Mouse (Mus musculus) liver, adult (tissue): ENCODE measurements at regions not wholly inside any gene's neighbourhood (a gene's known extent, or its start where the extent isn't known, plus 50 kb on each side); places are given as distances from the start of the nearest gene placed in this dataset.

Experiments
- GATA4 ChIP-seq: IDR thresholded peaks from 2 replicates; pipeline ENCODE4 v1.6.1; 2014; ENCODE audit warnings: mild to moderate bottlenecking, low read length; ENCODE audit not compliant: insufficient replicate concordance

DNA sequence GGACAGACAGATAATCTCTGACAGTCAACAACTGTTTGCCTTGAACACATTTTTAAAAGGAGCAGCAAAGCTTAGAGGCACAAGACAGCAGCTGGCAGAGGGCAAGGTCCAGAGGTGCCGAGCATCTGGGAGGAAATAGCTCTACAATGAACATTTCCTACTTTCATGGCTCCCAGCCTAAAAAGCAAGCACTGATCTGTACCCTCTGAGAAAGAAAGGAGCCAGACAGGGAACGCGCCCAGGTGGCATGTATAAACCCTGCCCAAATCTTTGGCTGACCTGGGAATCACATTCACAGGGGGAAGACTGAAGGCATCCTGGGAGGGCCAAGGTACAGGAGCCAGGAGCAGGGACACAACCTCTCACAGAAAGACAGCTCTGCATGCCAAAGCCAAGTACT, 371.2 kb upstream of the Tbx3 start:
- no peak for TF ChIP-seq GATA4

DNA sequence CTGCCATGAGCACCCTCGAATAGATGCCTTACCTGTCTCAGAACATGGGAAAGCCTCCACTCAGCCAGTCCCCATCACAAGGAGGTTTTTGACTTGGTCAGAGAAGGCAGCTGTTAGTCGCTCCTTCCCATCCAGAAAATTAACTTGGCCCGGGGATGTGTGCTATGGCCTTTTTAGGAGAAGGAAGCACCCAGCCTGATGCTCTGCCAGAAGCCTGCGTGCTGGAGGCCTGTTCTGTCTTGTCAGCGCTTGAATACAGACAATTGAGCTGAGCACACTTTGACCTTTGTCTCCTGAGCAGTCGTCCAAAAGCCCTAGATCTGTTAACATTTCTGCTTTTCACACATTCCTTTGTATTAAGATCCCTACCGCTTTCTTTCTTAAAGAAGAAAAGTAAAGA, 370.4 kb upstream of the Tbx3 start:
- no peak for TF ChIP-seq GATA4

GRCm38 (mm10) chr5:119301539-119301938, 368.9 kb upstream of the Tbx3 start:
- TF ChIP-seq GATA4: no peak

GRCm38 (mm10) chr5:119304721-119305120, 365.7 kb upstream of the Tbx3 start:
- no peak for TF ChIP-seq GATA4

DNA sequence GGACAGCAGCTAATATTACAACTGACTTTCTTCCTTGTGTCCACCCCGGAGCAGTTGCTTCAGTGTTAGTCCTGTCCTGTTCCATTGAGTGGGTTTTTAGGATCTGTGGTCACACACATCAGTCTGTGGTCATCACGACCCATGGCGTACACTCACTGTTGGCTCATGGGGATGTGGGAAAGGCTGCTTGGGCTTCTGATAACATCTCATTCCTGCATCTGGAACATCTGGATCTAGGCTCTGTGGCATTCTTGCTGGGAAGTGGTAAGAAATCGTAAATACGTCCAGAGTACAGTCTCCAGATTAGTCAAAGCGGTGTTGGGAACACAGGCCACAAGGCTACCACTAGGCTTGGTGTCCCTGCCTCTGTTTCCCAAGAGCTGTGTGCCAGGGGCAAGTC, 362.7 kb upstream of the Tbx3 start:
- no peak for TF ChIP-seq GATA4

GRCm38 (mm10) chr5:119310178-119310930, 360.1 kb upstream of the Tbx3 start:
- TF ChIP-seq GATA4: no peak

DNA sequence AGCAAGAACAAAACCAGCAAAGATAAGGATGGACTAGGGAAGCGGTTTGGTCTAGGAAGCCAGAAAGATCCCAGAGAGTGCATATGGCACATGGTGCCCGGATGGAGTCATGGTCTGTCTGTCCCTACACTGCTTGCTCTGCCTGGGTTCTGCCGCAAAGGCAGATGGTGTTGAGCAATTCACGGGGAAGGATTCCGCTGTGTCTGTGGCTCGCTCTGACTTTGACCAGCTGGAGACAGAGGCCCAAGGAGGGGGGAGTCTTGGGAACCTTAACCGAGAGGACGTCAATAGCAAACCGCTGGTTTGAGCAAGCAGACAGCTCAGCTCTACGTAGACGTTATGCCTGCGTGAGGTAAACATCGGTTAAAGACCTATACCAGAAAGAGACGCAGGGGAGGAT, 357.7 kb upstream of the Tbx3 start:
- TF ChIP-seq GATA4: no peak

DNA sequence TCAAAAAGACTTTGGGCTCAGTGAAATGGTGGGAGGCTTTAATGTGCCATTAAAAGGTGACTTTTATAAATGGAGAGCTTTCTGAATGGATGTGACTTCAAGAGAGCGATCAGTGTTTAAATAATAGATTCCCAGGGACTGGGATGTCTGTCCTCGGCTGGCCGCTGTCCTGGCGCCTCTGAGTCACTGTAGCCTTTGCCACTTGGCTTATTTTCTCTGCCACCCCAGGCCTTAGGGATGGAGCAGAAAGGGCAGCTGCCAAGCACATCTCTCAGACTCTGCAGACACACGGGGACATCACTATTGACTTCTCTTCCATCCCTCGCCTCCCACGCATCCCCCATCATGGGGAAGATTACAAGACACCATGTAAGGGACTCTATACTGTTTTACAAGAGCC, 355.3 kb upstream of the Tbx3 start:
- no peak for TF ChIP-seq GATA4

DNA sequence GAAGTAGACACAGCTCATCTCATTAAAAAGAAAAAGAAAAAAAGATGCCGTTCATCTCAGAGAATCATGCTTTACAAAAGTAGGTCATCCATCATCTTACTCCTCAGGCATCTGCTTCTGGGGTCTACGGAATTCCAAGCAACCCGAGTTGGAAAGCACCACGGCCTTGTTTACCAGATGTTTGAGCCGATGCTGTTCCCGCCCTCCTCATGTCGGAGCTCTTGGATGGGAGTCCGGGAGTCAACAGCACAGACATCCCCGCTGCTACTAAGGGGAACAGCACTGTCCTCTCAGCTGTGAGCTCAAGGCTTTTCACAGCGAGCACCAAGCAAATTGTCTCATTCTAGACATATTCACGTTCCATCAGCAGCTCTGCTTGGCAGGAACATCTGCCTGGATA, 352.9 kb upstream of the Tbx3 start:
- TF ChIP-seq GATA4: no peak

- TF ChIP-seq GATA4: no peak
Observed at GRCm38 (mm10) chr5:119321368-119322144, 348.9 kb upstream of the Tbx3 start.

DNA sequence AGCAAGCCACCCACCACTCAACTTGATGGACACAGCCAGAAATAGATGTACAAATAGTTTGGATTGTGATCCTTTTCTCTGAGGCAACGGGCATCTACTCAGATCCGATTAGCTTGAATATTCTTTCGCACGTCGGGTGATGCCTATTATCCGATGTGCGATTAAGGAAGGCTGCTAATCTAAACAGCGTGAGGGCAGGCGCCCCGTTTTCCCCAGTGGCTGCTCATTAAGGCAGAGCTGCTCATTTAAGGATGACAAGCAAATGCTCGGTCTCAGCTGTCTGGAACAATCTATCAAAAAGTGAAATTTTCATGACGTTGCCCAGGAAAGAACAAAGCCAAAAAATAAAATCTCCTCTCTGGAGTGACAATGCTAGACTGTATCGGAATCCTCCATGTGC, 348.1 kb upstream of the Tbx3 start:
- no peak for TF ChIP-seq GATA4

DNA sequence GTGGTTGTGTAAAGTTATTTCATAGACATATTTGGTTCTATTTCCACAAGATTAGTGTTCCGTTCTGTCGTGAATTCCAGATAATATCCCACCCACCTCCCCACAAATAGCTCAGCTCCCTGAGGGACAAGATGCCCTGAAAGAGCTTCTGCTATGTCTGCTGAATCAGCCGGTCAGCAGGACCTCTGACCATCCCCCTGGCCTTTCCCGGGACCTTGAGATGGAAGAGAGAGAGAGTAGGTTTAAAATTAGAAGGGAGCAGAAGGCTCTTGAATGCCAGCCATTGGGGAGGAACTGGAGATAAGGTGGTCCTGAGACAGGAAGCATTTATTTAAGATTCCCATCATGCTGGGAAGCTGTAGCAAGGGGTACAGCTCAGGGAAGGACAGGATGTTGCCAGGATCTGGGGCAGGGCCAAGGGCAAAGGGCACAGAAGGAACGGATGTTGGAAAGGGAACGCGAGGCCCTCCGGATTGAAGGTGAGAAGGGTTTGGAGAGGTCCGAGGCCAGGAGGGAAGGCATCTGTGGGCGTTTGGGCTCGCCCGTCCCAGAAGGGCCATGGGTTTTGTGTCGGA, 344.7 kb upstream of the Tbx3 start:
- TF ChIP-seq GATA4: no peak; the same call in 1 of the 2 replicates

- no peak for TF ChIP-seq GATA4
Observed at GRCm38 (mm10) chr5:119326895-119327294, 343.6 kb upstream of the Tbx3 start.

DNA sequence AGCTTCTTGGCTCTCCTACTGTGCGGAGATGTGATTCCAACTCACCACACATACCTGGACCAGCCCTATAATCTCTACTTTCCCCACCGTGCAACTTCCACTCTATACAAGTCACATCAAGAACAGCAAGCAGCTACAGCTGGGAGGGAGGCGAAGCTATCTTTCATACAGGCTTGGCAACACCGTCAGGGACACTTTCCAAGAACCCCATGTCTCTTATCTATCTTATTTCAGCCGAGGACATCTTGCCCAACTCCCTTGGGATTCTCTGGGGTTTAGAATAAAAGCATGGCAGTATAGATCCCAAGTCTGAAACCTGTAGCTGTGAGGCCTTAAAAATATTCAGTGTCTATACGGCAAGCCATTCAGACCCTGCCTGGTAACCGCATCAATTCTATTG, 341.5 kb upstream of the Tbx3 start:
- TF ChIP-seq GATA4: no peak

- no peak; the same call in 1 of the 2 replicates for TF ChIP-seq GATA4
Observed at GRCm38 (mm10) chr5:119329371-119329770, 341.1 kb upstream of the Tbx3 start.

DNA sequence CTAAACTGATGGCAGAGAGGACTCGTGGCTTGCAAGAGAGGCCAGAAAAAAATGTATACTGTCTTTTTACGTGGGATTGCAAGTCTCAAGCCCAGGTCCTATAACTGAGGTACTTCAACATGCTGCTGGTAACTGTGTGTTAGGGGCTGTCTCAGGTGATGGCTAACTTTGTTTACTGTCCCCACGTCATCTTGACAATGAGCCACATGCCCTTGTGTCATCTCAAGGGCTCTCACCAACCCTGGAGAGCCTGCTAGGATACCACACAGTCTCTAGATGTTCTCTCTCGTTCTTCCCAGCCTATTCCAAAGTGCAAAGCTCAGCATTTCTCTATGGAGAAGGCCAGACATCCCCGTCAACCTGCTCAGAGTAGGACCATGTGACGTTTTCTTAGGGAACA, 340.6 kb upstream of the Tbx3 start:
- TF ChIP-seq GATA4: no peak
